ENCODE assay signal across 8 mouse cellular contexts in the genomic region with DNA sequence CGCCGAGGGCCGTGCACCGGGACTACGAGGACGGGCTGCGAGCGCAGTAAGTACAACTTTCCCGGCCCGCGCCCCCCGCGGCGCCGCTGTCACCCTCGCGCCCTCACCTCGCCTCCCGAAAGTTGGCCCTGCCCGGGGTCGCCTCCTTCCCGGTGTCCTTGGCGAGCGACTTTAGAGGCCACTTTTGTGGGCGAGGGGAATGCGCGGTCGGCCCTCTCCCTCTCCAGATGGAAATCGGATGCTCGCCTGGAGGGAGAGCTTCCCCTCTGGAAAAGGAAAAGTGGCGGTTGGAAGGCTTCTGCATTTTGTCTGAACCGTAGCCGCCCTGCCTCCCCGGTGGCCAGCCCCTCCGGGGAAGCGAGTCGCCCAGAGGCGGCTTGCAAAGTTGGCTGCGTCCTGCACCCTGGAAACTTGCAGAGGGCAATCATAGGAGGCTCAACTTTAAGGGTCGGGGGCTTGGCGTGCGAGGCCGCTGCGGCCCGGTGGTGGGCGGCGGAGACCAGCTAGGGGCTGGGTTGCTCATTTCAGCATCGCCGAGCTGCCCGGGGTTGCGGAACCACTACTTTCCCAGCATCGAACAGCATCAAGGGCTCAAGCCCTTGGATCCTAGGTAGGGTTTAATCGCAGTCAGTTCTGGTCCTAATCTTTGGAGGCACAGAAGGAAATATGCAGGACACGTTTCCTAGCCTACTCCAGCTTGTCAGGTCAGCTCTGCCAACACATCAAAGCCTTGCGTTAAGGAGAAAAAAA. TPM values are rescaled to one million over a fixed set of nuclear protein-coding genes. Genes with fewer than 3 reads are reported as not detected.
DNase-seq lines count a peak whose midpoint lies in the region; ATAC-seq and TF ChIP-seq lines count a peak whose summit lies in the region.

No protein-coding gene starts in this region.

- no peaks in the 10 kb centered on the region for H3K27me3 ChIP-seq in heart, adult 2 months (ENCODE audit: control insufficient read depth, insufficient read depth, low read length)
- no peaks in the 10 kb centered on the region for H3K27me3 ChIP-seq in midbrain, postnatal 0 days (ENCODE audit: insufficient read depth, low read length)

- intact Hi-C loops in heart, adult 2 months (cut with DNase I) = loop anchor here (2.0 to 5.0 kb wide), 2 partner anchors 46 to 120 kb away; a partner anchor contains a TSS
- intact Hi-C loops in heart, postnatal 25 days (cut with DNase I) = loop anchor here (2.0 to 10.0 kb wide), 3 partner anchors 46 to 492 kb away; a partner anchor contains a TSS

- TF ChIP-seq POLR2A in heart, adult 2 months (IDR thresholded peaks at IDR 0.05; ENCODE audit: insufficient read depth, low read depth, low read length) = no peak
- TF ChIP-seq POLR2A in embryonic fibroblast, embryonic 13.5 days (IDR thresholded peaks at IDR 0.05; ENCODE audit: low read depth, low read length) = 0 out of 2 replicates have a peak, but pooled peaks have one; percentile 9

- no peak for DNase-seq in heart, adult 2 months
- DNase-seq in heart, adult 9 months (ENCODE audit: low spot score in 2 of 2) = no peak
- peak; percentile 13 for DNase-seq in WW6 (ENCODE audit: low read depth, low spot score)
- DNase-seq in heart, postnatal 25 days (ENCODE audit: low spot score) = peak; percentile 35
- peak; percentile 12 for DNase-seq in liver
- DNase-seq in midbrain, postnatal 0 days (ENCODE audit: low spot score) = peak; percentile 42
- no peak for DNase-seq in right cerebral cortex, postnatal 14 days

- no peaks in the 10 kb centered on the region for H3K9me3 ChIP-seq in midbrain, postnatal 0 days (ENCODE audit: low read length)

- TF ChIP-seq CTCF in heart, adult 2 months (IDR thresholded peaks at IDR 0.05) = no peak
- no peak for TF ChIP-seq CTCF in embryonic fibroblast, embryonic 13.5 days (IDR thresholded peaks at IDR 0.05; ENCODE audit: borderline replicate concordance, insufficient read depth, low read length)
- TF ChIP-seq CTCF in midbrain, postnatal 0 days (IDR thresholded peaks at IDR 0.05) = no peak

- H3K36me3 ChIP-seq in heart, adult 2 months (ENCODE audit: control insufficient read depth, insufficient read depth, low read length) = 0 out of 2 replicates have a peak, but pooled peaks cover 2% of the 10 kb centered on the region
- H3K36me3 ChIP-seq in midbrain, postnatal 0 days (ENCODE audit: insufficient read depth, low read length) = no peaks in the 10 kb centered on the region

- peak overlapping the region; percentile 74 for H3K4me2 ChIP-seq in midbrain, postnatal 0 days (ENCODE audit: low read depth, low read length, poor library complexity, severe bottlenecking)

- 0 out of 2 replicates have a peak, but pooled peaks have one; percentile 8 for ATAC-seq in midbrain, postnatal 0 days (ENCODE audit: low FRiP score)

- no peak for TF ChIP-seq EP300 in heart, adult 2 months (IDR thresholded peaks at IDR 0.05; ENCODE audit: insufficient read depth, low read depth, low read length)

- WGBS in heart, adult 2 months = under 1% methylated on average over 55 of the region's 55 CpGs
- WGBS in midbrain, postnatal 0 days = under 1% methylated on average over 51 of the region's 55 CpGs

- peak overlapping the region; percentile 94 for H3K4me3 ChIP-seq in heart, adult 2 months
- peak overlapping the region; percentile 74 for H3K4me3 ChIP-seq in embryonic fibroblast, embryonic 13.5 days (ENCODE audit: insufficient read depth, low read length)
- peak overlapping the region; percentile 73 for H3K4me3 ChIP-seq in midbrain, postnatal 0 days (ENCODE audit: low read depth, low read length)

- H3K27ac ChIP-seq in heart, adult 2 months = peak overlapping the region; percentile 95
- peak overlapping the region; percentile 96 for H3K27ac ChIP-seq in embryonic fibroblast, embryonic 13.5 days (ENCODE audit: insufficient read depth, low read length)
- peak overlapping the region; percentile 80 for H3K27ac ChIP-seq in midbrain, postnatal 0 days (ENCODE audit: low read depth, low read length)

- H3K79me2 ChIP-seq in heart, adult 2 months (replicated peaks; ENCODE audit: control insufficient read depth, insufficient read depth, low read length) = peaks cover 2% of the 10 kb centered on the region; the same call in 1 of the 2 replicates

- peaks cover 1% of the 10 kb centered on the region for H3K4me1 ChIP-seq in heart, adult 2 months (ENCODE audit: control insufficient read depth, insufficient read depth, low read length)
- peaks cover 6% of the 10 kb centered on the region for H3K4me1 ChIP-seq in embryonic fibroblast, embryonic 13.5 days (ENCODE audit: control insufficient read depth, insufficient read depth, low read length)
- H3K4me1 ChIP-seq in midbrain, postnatal 0 days (ENCODE audit: insufficient read depth, low read length) = no peaks in the 10 kb centered on the region

- H3K9ac ChIP-seq in heart, adult 2 months (ENCODE audit: low read depth, low read length) = peak overlapping the region; percentile 97
- H3K9ac ChIP-seq in midbrain, postnatal 0 days (replicated peaks; ENCODE audit: low read length, poor library complexity, severe bottlenecking) = peak overlapping the region; percentile 70

RNA-seq across cellular contexts. Expression of a gene that starts 0.5 kb away (rescaled TPM):
- 10 to 100 TPM; 56.9 to 58.2 TPM for total RNA-seq in heart, adult 2 months (2021)
- polyA plus RNA-seq in heart, adult 2 months (2012; rRNA removed) = 18.1 and 36.4 TPM in 2 replicates
- polyA plus RNA-seq in embryonic fibroblast, embryonic 13.5 days (2011; ENCODE audit: insufficient read length, low read depth, missing spikeins) = 65.0 and 73.0 TPM in 2 replicates
- 10 to 100 TPM; 56.4 to 56.8 TPM for total RNA-seq in heart, postnatal 25 days (2021)
- 15.4 and 16.3 TPM in 2 replicates for total RNA-seq in midbrain, postnatal 0 days (2014; rRNA removed)
- polyA plus RNA-seq in midbrain, postnatal 0 days (2015; fragmentation: Nextera tagmentation; extraction: Ambion mirVana) = 4.5 and 5.6 TPM in 2 replicates

Comparison
In these comparisons a context has a peak if more than half of its experiments do, and no peak if none do; other contexts are left out.
1. DNase-seq: peak in WW6 (single experiment), heart, postnatal 25 days (single experiment), liver (single experiment) and midbrain, postnatal 0 days (single experiment); none in heart, adult 2 months (0 of 2), heart, adult 9 months (0 of 2) and right cerebral cortex, postnatal 14 days (single experiment).
2. Peak in every context shown above with its lines, with median percentiles within 50 percentile points of each other: H3K27ac ChIP-seq and H3K4me3 ChIP-seq.